Mouse (Mus musculus): ENCODE measurements at regions not wholly inside any gene's neighbourhood (a gene's known extent, or its start where the extent isn't known, plus 50 kb on each side); places are given as distances from the start of the nearest gene placed in this dataset.

GRCm38 (mm10) chr10:118599197-118599596 is 158.4 kb downstream of the Ifng start:
- no peaks in the 10 kb centered on the region for H3K36me3 ChIP-seq (ENCODE audit: insufficient read depth, low read length)
- H3K27ac ChIP-seq, result no peak overlapping the region
- no peak overlapping the region for H3K4me3 ChIP-seq (replicated peaks; ENCODE audit: low read depth, low read length)
- H3K4me1 ChIP-seq (replicated peaks; ENCODE audit: insufficient read depth, low read length), result no peaks in the 10 kb centered on the region
- TF ChIP-seq CTCF (IDR thresholded peaks at IDR 0.05; ENCODE audit: low read depth), result no peak
- no peak for ATAC-seq (replicated peaks; ENCODE audit: low FRiP score, low read depth)
- no peaks in the 10 kb centered on the region for H3K9me3 ChIP-seq (replicated peaks; ENCODE audit: low read length)
- no peak for DNase-seq (ENCODE audit: low spot score)
- 87% methylated on average over 5 of the region's 5 CpGs for WGBS
- no peak overlapping the region for H3K9ac ChIP-seq (ENCODE audit: low read depth, low read length)
- H3K4me2 ChIP-seq (ENCODE audit: low read length), result no peak overlapping the region
- no peaks in the 10 kb centered on the region for H3K27me3 ChIP-seq (ENCODE audit: insufficient read depth, low read length)

- Histone ChIP-seq H3K36me3 (ENCODE audit: insufficient read depth, low read length) (no peaks in the 10 kb centered on the region), H3K9me3 (replicated peaks; ENCODE audit: low read length) (no peaks in the 10 kb centered on the region), H3K4me3 (replicated peaks; ENCODE audit: low read depth, low read length) (no peak overlapping the region), H3K27ac (no peak overlapping the region), H3K4me2 (ENCODE audit: low read length) (no peak overlapping the region), H3K4me1 (replicated peaks; ENCODE audit: insufficient read depth, low read length) (no peaks in the 10 kb centered on the region), H3K9ac (ENCODE audit: low read depth, low read length) (no peak overlapping the region), H3K27me3 (ENCODE audit: insufficient read depth, low read length) (no peaks in the 10 kb centered on the region)
- ATAC-seq (replicated peaks; ENCODE audit: low FRiP score, low read depth), result no peak
- no peak for DNase-seq (ENCODE audit: low spot score)
- 81% methylated on average over 4 of the region's 4 CpGs for WGBS
- no peak for TF ChIP-seq CTCF (IDR thresholded peaks at IDR 0.05; ENCODE audit: low read depth)
Measured at GRCm38 (mm10) chr10:118599610-118600009, 158.8 kb downstream of the Ifng start.

GRCm38 (mm10) chr10:118602922-118603321 is 162.1 kb downstream of the Ifng start:
- DNase-seq (ENCODE audit: low spot score), result no peak
- Histone ChIP-seq H3K36me3 (ENCODE audit: insufficient read depth, low read length) (no peaks in the 10 kb centered on the region), H3K9ac (ENCODE audit: low read depth, low read length) (no peak overlapping the region), H3K27me3 (ENCODE audit: insufficient read depth, low read length) (no peaks in the 10 kb centered on the region), H3K9me3 (replicated peaks; ENCODE audit: low read length) (no peaks in the 10 kb centered on the region), H3K4me1 (replicated peaks; ENCODE audit: insufficient read depth, low read length) (no peaks in the 10 kb centered on the region), H3K27ac (no peak overlapping the region), H3K4me3 (replicated peaks; ENCODE audit: low read depth, low read length) (no peak overlapping the region), H3K4me2 (ENCODE audit: low read length) (no peak overlapping the region)
- 61% methylated on average over 4 of the region's 4 CpGs for WGBS
- no peak for TF ChIP-seq CTCF (IDR thresholded peaks at IDR 0.05; ENCODE audit: low read depth)
- no peak for ATAC-seq (replicated peaks; ENCODE audit: low FRiP score, low read depth)

DNA sequence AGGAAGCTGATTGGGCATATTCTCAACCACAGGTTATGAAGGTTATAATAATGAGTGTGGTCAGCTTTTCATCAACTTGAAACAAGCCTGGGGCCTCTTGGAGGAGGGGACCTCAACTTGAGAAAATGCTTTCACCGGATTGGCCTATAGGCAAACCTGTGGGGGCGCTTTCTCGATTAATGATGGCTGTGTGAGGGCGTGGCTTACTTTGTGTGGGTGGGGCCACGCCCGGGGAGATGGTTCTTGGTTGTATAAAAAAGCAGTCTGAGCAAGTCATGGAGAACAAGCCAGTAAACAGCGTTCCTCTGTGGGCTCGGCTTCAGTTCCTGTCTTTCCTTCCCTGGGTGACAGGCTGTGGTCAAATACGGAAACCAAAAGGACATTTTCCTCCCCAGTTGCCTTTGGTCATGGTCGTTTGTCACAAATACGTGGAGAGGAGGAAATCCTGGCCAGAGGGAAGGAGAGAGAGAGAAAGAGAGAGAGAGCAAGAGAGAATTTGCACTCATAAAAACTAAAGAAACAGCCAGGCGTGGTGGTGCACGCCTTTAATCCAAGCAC is 163.1 kb downstream of the Ifng start:
- H3K4me2 ChIP-seq (ENCODE audit: low read length), result no peak overlapping the region
- H3K27me3 ChIP-seq (ENCODE audit: insufficient read depth, low read length), result no peaks in the 10 kb centered on the region
- ATAC-seq (replicated peaks; ENCODE audit: low FRiP score, low read depth) (no peak), DNase-seq (ENCODE audit: low spot score) (no peak)
- TF ChIP-seq CTCF (IDR thresholded peaks at IDR 0.05; ENCODE audit: low read depth), result no peak
- H3K27ac ChIP-seq, result no peak overlapping the region
- no peak overlapping the region for H3K4me3 ChIP-seq (replicated peaks; ENCODE audit: low read depth, low read length)
- H3K9me3 ChIP-seq (replicated peaks; ENCODE audit: low read length), result no peaks in the 10 kb centered on the region
- 79% methylated on average over 13 of the region's 13 CpGs for WGBS
- no peaks in the 10 kb centered on the region for H3K36me3 ChIP-seq (ENCODE audit: insufficient read depth, low read length)
- H3K4me1 ChIP-seq (replicated peaks; ENCODE audit: insufficient read depth, low read length), result no peaks in the 10 kb centered on the region
- H3K9ac ChIP-seq (ENCODE audit: low read depth, low read length), result no peak overlapping the region

DNA sequence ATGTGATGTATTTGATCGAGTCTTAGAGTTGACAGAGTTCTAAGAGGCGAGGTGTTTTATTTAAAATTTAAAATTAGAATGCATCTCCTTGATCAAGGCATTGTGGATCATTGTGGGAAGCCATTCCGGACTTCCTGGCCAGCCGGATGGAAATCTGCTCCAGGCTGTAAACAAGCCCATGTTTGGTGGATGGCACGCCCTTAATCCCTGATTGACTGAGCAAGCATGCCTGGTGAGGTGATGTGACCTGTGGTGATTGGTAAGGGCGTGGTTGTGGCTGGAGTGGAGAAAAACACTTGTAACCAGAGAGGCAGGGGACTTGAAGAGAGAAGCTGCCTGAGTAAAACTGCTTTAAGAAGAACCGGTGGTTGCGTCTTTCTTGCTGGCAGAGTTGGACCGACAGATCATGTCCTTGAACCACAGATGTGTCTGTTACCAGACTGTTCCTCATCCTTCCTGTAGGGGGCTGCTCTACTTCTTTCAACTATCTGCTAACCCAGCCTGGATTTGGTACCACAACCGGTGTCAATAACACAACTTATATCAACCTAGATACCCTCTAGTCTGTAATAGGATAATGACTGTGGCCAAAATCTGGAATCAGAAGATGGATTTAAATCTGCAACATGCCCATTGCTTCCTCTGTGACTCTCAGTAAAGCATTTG is 164.4 kb downstream of the Ifng start:
- ATAC-seq (replicated peaks; ENCODE audit: low FRiP score, low read depth), result no peak

DNA sequence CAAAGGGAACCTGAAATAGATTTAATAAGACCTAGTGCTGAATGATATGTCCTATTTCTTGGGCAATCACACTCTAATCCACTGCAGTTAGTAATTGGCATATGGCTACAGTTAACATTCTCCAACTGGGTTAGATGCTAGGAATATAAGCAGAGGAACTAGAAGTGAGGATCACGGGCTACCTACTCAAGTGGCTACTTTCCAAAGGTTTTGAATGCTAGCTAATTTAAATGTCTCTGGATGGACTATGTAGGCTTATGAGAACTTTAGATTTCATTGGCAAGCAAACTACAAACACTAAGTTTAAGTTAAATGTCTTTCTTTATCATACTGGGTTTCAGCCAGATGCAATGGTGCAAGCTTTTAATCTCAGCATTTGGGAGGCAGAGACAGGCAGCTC is 166.6 kb downstream of the Ifng start:
- Histone ChIP-seq H3K4me1 (replicated peaks; ENCODE audit: insufficient read depth, low read length) (no peaks in the 10 kb centered on the region), H3K9ac (ENCODE audit: low read depth, low read length) (no peak overlapping the region), H3K27me3 (ENCODE audit: insufficient read depth, low read length) (no peaks in the 10 kb centered on the region), H3K36me3 (ENCODE audit: insufficient read depth, low read length) (no peaks in the 10 kb centered on the region), H3K4me2 (ENCODE audit: low read length) (no peak overlapping the region), H3K27ac (no peak overlapping the region), H3K4me3 (replicated peaks; ENCODE audit: low read depth, low read length) (no peak overlapping the region), H3K9me3 (replicated peaks; ENCODE audit: low read length) (no peaks in the 10 kb centered on the region)
- DNase-seq (ENCODE audit: low spot score), result no peak
- TF ChIP-seq CTCF (IDR thresholded peaks at IDR 0.05; ENCODE audit: low read depth), result no peak
- 87% methylated on average over 1 of the region's 1 CpGs for WGBS
- ATAC-seq (replicated peaks; ENCODE audit: low FRiP score, low read depth), result no peak

More for the DNA sequence above, 164.4 kb downstream of the Ifng start:
- 93% methylated on average over 10 of the region's 10 CpGs for WGBS
- DNase-seq (ENCODE audit: low spot score), result no peak
- TF ChIP-seq CTCF (IDR thresholded peaks at IDR 0.05; ENCODE audit: low read depth), result peak; percentile 9; the same call in 1 of the 2 replicates
- Histone ChIP-seq H3K9ac (ENCODE audit: low read depth, low read length) (no peak overlapping the region), H3K4me2 (ENCODE audit: low read length) (no peak overlapping the region), H3K4me3 (replicated peaks; ENCODE audit: low read depth, low read length) (no peak overlapping the region), H3K36me3 (ENCODE audit: insufficient read depth, low read length) (no peaks in the 10 kb centered on the region), H3K4me1 (replicated peaks; ENCODE audit: insufficient read depth, low read length) (no peaks in the 10 kb centered on the region), H3K27ac (no peak overlapping the region), H3K27me3 (ENCODE audit: insufficient read depth, low read length) (no peaks in the 10 kb centered on the region), H3K9me3 (replicated peaks; ENCODE audit: low read length) (no peaks in the 10 kb centered on the region)
